Mouse (Mus musculus) splenic B cell, adult 2 months (primary cell): ENCODE results near the gene Stx1a.
A peak's percentile ranks its signal among the peaks of the same experiment; 100 is the strongest.
"Not testable (repeated sequence)": the region's sequence is repeated elsewhere in the genome, so short reads cannot be mapped to it uniquely, and the experiment has no call there.

Source experiments
- DNase-seq: peaks from one replicate; pipeline ENCODE4 v3.0.0-alpha.2; 2011; ENCODE audit warnings: low read depth, low spot score
- H3K27me3 ChIP-seq: 2 replicates; pipeline ENCODE4 v1.6.1; 2012; ENCODE audit warnings: mild to moderate bottlenecking, low read length, moderate library complexity, mixed read lengths; ENCODE audit not compliant: control insufficient read depth, poor library complexity, insufficient read depth, severe bottlenecking
- H3K36me3 ChIP-seq: 2 replicates; pipeline ENCODE4 v1.6.1; 2012; ENCODE audit warnings: mild to moderate bottlenecking, low read length, moderate library complexity, mixed read lengths; ENCODE audit not compliant: control insufficient read depth, poor library complexity, insufficient read depth, severe bottlenecking

Gene Stx1a

GRCm38 (mm10) chr5:135042105-135042788 lies 19.0 kb downstream of the Stx1a start:
- Histone ChIP-seq H3K36me3 (no peaks in the 10 kb centered on the region), H3K27me3 (no peaks in the 10 kb centered on the region)
- no peak for DNase-seq

GRCm38 (mm10) chr5:135044575-135044974 lies 21.3 kb downstream of the Stx1a start:
- H3K27me3 ChIP-seq, result no peaks in the 10 kb centered on the region
- no peak for DNase-seq
- H3K36me3 ChIP-seq, result no peaks in the 10 kb centered on the region

- H3K36me3 ChIP-seq, result peaks cover 1% of the 10 kb centered on the region
- DNase-seq, result no peak
Measured at GRCm38 (mm10) chr5:135048539-135048938, 25.3 kb downstream of the Stx1a start.

GRCm38 (mm10) chr5:135049268-135049667 lies 26.0 kb downstream of the Stx1a start:
- H3K27me3 ChIP-seq, H3K36me3 ChIP-seq, DNase-seq: not testable (repeated sequence)

More at GRCm38 (mm10) chr5:135048539-135048938, 25.3 kb downstream of the Stx1a start:
- no peaks in the 10 kb centered on the region for H3K27me3 ChIP-seq

GRCm38 (mm10) chr5:135053356-135053755 lies 30.1 kb downstream of the Stx1a start:
- no peak for DNase-seq
- H3K36me3 ChIP-seq, result peaks cover 7% of the 10 kb centered on the region
- no peaks in the 10 kb centered on the region for H3K27me3 ChIP-seq

GRCm38 (mm10) chr5:135063629-135064381 lies 40.5 kb downstream of the Stx1a start, which contains the start of gene Dnajc30:
Dnajc30 (plus strand) TSS chr5:135064202.
- DNase-seq, result peak; percentile 98
- H3K27me3 ChIP-seq, result no peaks in the 10 kb centered on the region
- no peaks in the 10 kb centered on the region; the same call in none of the 2 replicates for H3K36me3 ChIP-seq

- Histone ChIP-seq H3K27me3 (no peaks in the 10 kb centered on the region), H3K36me3 (no peaks in the 10 kb centered on the region; the same call in none of the 2 replicates)
- no peak for DNase-seq
Measured at GRCm38 (mm10) chr5:135064382-135064766, 41.1 kb downstream of the Stx1a start.

GRCm38 (mm10) chr5:135064909-135065446 lies 41.7 kb downstream of the Stx1a start, which contains the start of gene Bud23:
Bud23 (minus strand) TSS chr5:135064959.
- not testable (repeated sequence) for DNase-seq, H3K27me3 ChIP-seq, H3K36me3 ChIP-seq

- Histone ChIP-seq H3K27me3 (no peaks in the 10 kb centered on the region), H3K36me3 (no peaks in the 10 kb centered on the region; the same call in 1 of the 2 replicates)
- no peak for DNase-seq
Measured at GRCm38 (mm10) chr5:135066008-135066407, 42.7 kb downstream of the Stx1a start.

GRCm38 (mm10) chr5:135070448-135070847 lies 47.2 kb downstream of the Stx1a start:
- no peak for DNase-seq
- Histone ChIP-seq H3K27me3 (no peaks in the 10 kb centered on the region), H3K36me3 (no peaks in the 10 kb centered on the region; the same call in 1 of the 2 replicates)

GRCm38 (mm10) chr5:135072061-135072460 lies 48.8 kb downstream of the Stx1a start:
- DNase-seq, result no peak
- Histone ChIP-seq H3K36me3 (no peaks in the 10 kb centered on the region), H3K27me3 (no peaks in the 10 kb centered on the region)

- H3K36me3 ChIP-seq, result no peaks in the 10 kb centered on the region
- H3K27me3 ChIP-seq, result no peaks in the 10 kb centered on the region
- DNase-seq, result no peak
Measured at GRCm38 (mm10) chr5:135072720-135073119, 49.4 kb downstream of the Stx1a start.

- no peak for DNase-seq
- H3K27me3 ChIP-seq, result no peaks in the 10 kb centered on the region
- no peaks in the 10 kb centered on the region for H3K36me3 ChIP-seq
Measured at GRCm38 (mm10) chr5:135073349-135074150, 50.3 kb downstream of the Stx1a start.

- Histone ChIP-seq H3K27me3 (no peaks in the 10 kb centered on the region), H3K36me3 (no peaks in the 10 kb centered on the region)
- DNase-seq, result no peak
Measured at GRCm38 (mm10) chr5:135075655-135076054, 52.4 kb downstream of the Stx1a start.
